8 mouse cellular contexts compared by ENCODE assay signal in the genomic region with DNA sequence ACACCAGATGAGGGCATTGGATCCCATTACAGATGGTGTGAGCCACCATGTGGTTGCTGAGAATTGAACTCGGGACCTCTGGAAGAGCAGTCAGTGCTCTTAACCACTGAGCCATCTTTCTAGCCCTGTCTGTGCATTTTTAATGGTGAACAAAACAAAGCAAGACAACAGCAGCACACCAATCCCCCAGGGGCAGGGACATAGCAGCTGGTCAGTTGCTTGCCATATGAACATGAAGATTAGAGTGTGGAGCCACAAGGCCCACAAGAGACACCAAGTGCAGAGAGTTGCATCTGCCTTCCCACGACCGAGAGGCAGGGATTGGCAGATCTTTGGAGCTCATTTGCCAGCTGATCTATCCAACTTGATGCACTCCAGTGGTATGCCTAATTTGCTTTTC.
"Had no signal": no experiment of that assay in that cellular context is flagged by ENCODE, and none has a peak within 500 bp of the region (broad histone marks: within the 10 kb centered on the region; RNA-seq: fewer than 3 reads in every experiment).

No protein-coding gene starts in this region.

- DNase-seq: liver, postnatal 0 days; lung, adult 2 months; lung, postnatal 14 days; lung, postnatal 36 days; right cerebral cortex, postnatal 14 days; thymus, adult 2 months; thymus, postnatal 25 days; thymus, postnatal 4 days had no signal
